Mouse (Mus musculus): ENCODE results near the gene Rcan1.

DNA sequence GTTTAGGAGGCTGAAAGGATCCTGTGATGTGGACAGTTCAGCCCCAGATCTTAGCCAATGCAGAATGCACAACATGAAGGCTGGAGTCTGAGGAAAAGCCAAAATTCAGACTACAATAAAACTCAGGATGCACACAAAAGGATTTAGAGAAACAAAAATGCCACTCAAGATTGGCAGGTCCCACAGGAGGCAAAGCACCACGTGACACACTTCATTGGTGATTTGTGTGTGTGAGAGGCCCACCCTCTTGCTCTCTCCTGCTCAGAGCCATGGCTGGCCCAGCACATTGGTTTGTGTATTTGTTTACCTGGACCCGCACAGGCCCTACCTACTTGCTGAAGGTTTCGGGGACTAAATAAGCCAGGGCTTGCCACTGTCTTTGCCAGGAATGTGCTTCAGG is 29.5 kb downstream of the Rcan1 start:
- TF ChIP-seq FLI1 (IDR thresholded peaks at IDR 0.05; ENCODE audit: low read length) (no peak), GATA1 (IDR thresholded peaks at IDR 0.05; ENCODE audit: borderline replicate concordance, low read length) (no peak)
